Mouse (Mus musculus) heart, embryonic 16.5 days (tissue): ENCODE measurements around the gene Krtap2-4. TPM values are rescaled to one million over a fixed set of nuclear protein-coding genes. Genes with fewer than 3 reads are reported as not detected.
"Not testable (repeated sequence)": the region's sequence is repeated elsewhere in the genome, so short reads cannot be mapped to it uniquely, and the experiment has no call there.

ENCODE experiments used
- ATAC-seq: fragments of 200-750 bp; cut with Nextera tagmentation; replicated peaks from 2 replicates; pipeline ENCODE4 v1.8.0; 2017; ENCODE audit warnings: moderate number of reproducible peaks; ENCODE audit not compliant: insufficient read depth, low FRiP score; ENCODE audit errors: extremely low read depth
- H3K27ac ChIP-seq: fragments of 300-500 bp; sonication (generic); 2 replicates; pipeline ENCODE4 v1.5.1; 2014; ENCODE audit warnings: mild to moderate bottlenecking, low read length, control low read depth, moderate library complexity
- H3K27me3 ChIP-seq: fragments of 300-500 bp; sonication (generic); 2 replicates; pipeline ENCODE4 v1.6.1; 2014; ENCODE audit warnings: low read length, mixed read lengths; ENCODE audit not compliant: control insufficient read depth, insufficient read depth
- H3K36me3 ChIP-seq: fragments of 300-500 bp; sonication (generic); 2 replicates; pipeline ENCODE4 v1.6.1; 2014; ENCODE audit not compliant: control insufficient read depth, insufficient read depth
- H3K4me1 ChIP-seq: fragments of 300-500 bp; sonication (generic); 2 replicates; pipeline ENCODE4 v1.6.1; 2014; ENCODE audit warnings: low read length, mixed read lengths; ENCODE audit not compliant: control insufficient read depth, insufficient read depth
- H3K4me2 ChIP-seq: fragments of 300-500 bp; sonication (generic); 2 replicates; pipeline ENCODE4 v1.6.1; 2014; ENCODE audit warnings: low read depth, mild to moderate bottlenecking, control low read depth, low read length
- H3K4me3 ChIP-seq: fragments of 300-500 bp; sonication (generic); 2 replicates; pipeline ENCODE4 v1.5.1; 2014; ENCODE audit warnings: mild to moderate bottlenecking, control low read depth, low read length
- H3K9ac ChIP-seq: fragments of 300-500 bp; sonication (generic); 2 replicates; pipeline ENCODE4 v1.6.1; 2014; ENCODE audit warnings: low read length, control low read depth
- H3K9me3 ChIP-seq: fragments of 300-500 bp; sonication (generic); replicated peaks from 2 replicates; pipeline ENCODE4 v1.6.1; 2016; ENCODE audit warnings: low read length; ENCODE audit not compliant: control insufficient read depth
- WGBS: fragments of 180-500 bp; shearing (Covaris S2); extraction: QIAGEN DNeasy Blood & Tissue Kit; methylation state at CpG from one replicate; pipeline ENCODE4 v1.1.7; 2014; 5-methylcytosine and 5-hydroxymethylcytosine counted together
- polyA plus RNA-seq: library from polyadenylated mRNA; unstranded; fragments of >200 nt; fragmentation: Nextera tagmentation; extraction: Ambion mirVana; gene quantifications from 2 replicates; pipeline ENCODE4 v1.2.1, GENCODE M21; 2015

Gene Krtap2-4
- not detected in 2 replicates for polyA plus RNA-seq

DNA sequence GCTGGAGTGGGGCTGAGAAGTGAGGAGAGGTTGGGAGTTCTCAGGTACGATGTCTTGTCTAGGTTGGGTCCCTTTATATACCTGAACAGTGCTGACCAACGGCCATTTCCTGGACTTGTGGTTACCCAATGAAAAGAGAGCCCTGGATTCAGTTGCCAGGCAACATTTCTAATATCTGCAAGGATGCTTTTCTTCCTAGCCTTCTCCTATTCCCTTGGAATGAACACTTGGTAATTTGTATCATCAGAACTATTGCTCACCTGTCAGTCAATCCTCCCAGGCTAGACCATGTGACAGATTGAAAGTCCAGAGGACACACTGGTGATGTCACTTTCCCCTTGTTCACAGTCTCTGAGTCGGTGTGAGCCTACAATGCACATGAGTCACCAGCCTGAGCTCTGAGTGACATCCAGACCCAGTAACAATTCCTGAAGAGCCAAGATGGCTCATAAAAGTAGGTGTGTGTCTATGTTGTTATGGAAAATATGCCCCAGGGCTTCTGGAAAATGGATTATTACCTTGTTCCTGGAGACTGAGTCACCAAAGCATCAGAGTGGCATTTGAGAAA lies at the start of gene Krtap2-4:
TSS of gene Krtap2-4 (minus strand) at position 51 of the 568 bp plus-strand sequence.
- Histone ChIP-seq H3K9ac (no peak within 1 kb of the TSS), H3K4me3 (no peak within 1 kb of the TSS), H3K36me3 (no peaks in the 10 kb centered on the region), H3K9me3 (no peaks in the 10 kb centered on the region), H3K27me3 (no peaks in the 10 kb centered on the region), H3K27ac (no peak within 1 kb of the TSS), H3K4me1 (no peaks in the 10 kb centered on the region), H3K4me2 (no peak within 1 kb of the TSS)
- no peak for ATAC-seq
- 61% methylated on average over 3 of the region's 3 CpGs for WGBS

DNA sequence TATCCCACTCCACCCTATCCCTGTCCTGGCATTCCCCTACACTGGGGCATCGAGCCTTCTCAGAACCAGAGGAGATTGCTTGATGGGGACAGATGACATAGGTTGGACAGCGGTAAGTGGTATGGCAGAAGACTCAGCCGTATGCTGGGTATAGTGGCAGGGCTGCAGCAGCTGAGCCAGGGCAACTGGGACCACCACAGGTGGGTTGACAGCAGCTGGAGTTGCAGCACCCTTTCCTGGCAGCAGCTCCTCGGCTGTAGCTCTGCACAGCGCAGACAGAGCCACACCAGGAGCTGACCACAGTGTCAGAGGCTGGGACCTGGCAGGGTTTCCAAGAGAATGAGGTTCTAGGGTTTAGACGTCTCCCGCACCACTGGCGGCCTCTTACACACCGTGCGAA lies 48.2 kb upstream of the Krtap2-4 start:
- Histone ChIP-seq H3K27ac (no peak overlapping the region), H3K36me3 (no peaks in the 10 kb centered on the region), H3K9me3 (no peaks in the 10 kb centered on the region; the same call in 1 of the 2 replicates), H3K4me1 (no peaks in the 10 kb centered on the region), H3K9ac (no peak overlapping the region), H3K27me3 (no peaks in the 10 kb centered on the region), H3K4me3 (no peak overlapping the region), H3K4me2 (no peak overlapping the region)
- WGBS = 78% methylated on average over 10 of the region's 10 CpGs
- ATAC-seq = no peak

DNA sequence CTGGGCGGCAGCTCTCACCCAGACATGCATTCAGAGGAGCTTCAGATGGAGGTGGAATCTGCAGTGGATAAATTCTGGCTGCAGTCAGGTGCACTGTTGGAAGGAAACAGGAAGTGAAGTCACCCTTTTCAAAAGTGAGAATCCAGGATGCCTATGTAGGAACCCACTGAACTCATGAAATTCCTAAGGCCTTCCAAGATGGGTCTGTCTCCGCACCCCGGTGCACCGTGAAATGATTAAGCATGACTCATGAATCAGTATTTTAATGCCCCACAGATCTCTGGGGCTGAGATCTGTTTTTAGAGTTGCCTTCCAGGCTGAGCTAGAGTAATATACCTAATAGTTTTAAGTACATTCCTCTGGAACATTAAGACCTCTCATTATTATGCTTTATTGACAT lies 44.6 kb upstream of the Krtap2-4 start:
- no peaks in the 10 kb centered on the region for H3K27me3 ChIP-seq
- no peak overlapping the region for H3K4me2 ChIP-seq
- H3K27ac ChIP-seq = no peak overlapping the region
- no peak overlapping the region for H3K9ac ChIP-seq
- no peaks in the 10 kb centered on the region for H3K36me3 ChIP-seq
- WGBS = 67% methylated on average over 4 of the region's 4 CpGs
- no peak overlapping the region for H3K4me3 ChIP-seq
- H3K9me3 ChIP-seq = no peaks in the 10 kb centered on the region; the same call in 1 of the 2 replicates
- no peaks in the 10 kb centered on the region for H3K4me1 ChIP-seq
- no peak for ATAC-seq

DNA sequence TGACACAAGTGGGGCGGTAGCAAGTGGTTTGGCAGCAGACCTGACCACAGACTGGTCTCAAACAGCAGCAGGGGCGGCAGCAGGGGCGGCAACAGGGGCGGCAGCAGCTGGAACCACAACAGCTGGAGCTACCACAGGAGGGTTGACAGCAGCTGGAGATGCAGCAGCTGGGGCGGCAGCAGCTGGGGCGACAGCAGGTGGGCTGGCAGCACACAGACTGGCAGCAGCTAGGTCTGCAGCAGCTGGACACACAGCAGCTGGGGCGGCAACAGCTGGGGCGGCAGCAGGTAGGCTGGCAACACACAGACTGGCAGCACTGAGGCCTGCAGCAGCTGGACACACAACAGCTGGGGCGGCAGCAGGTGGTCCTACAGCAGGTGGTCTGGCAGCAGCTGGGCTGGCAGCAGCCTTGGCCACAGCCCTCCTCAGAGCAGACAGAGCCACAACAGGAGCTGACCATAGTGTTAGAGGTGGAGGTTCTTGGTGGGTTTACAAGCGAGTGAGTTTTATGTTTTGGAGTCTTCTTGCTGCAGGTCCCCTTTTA lies 43.9 kb upstream of the Krtap2-4 start, which contains the start of gene Gm11563:
TSS of gene Gm11563 (minus strand) at position 494 of the 544 bp plus-strand sequence.
- not testable (repeated sequence) for H3K9ac ChIP-seq, H3K27me3 ChIP-seq, H3K36me3 ChIP-seq, H3K27ac ChIP-seq, ATAC-seq, H3K9me3 ChIP-seq, H3K4me1 ChIP-seq, H3K4me2 ChIP-seq, H3K4me3 ChIP-seq
- 48% methylated on average over 10 of the region's 10 CpGs for WGBS

DNA sequence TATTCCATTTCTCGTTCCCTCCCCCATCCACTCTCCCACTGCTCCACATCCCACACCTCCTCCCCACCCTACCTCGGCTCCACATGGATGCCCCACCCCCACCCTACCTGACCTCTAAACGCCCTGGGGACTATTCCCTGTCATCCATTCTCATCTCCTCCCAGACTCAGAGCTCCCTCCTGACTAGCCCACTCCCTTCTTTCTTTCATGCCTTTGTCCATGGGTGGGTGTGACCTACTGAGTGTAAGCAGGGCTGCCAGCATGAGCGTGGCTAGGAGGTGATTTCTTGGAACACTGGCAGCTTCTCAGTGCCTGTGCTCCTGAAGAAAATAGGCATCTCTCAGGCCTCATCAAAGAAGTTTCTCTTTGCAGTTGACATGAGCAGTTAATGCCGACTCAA lies 42.4 kb upstream of the Krtap2-4 start:
- 52% methylated on average over 5 of the region's 5 CpGs for WGBS
- Histone ChIP-seq H3K27ac (no peak overlapping the region), H3K4me1 (no peaks in the 10 kb centered on the region), H3K36me3 (no peaks in the 10 kb centered on the region), H3K27me3 (no peaks in the 10 kb centered on the region), H3K9me3 (no peaks in the 10 kb centered on the region; the same call in 1 of the 2 replicates), H3K4me2 (no peak overlapping the region), H3K4me3 (no peak overlapping the region), H3K9ac (no peak overlapping the region)
- no peak for ATAC-seq

DNA sequence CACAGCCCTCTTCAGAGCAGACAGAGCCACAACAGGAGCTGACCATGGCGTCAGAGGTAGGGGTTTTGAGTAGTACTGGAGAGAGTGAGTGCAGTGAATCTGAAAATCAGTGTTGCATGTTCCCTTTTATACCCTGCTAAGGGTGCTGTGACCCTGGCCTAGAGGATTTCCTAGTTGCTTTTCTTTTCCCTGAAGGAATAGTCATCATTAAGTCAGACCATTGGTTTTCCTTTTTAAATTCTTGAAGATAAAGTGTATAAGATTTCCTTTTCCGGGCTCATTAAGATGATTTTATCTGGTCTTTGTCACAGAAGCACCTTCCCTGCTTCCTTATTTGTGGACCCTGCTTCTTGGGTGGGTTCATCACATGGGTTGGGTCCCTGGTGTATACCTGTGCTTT lies 35.5 kb upstream of the Krtap2-4 start, which contains the start of gene Gm11555:
TSS of gene Gm11555 (minus strand) at position 101 of the 400 bp plus-strand sequence.
- Histone ChIP-seq H3K9me3 (no peaks in the 10 kb centered on the region; the same call in 1 of the 2 replicates), H3K36me3 (no peaks in the 10 kb centered on the region), H3K9ac (no peak within 1 kb of the TSS), H3K4me2 (no peak within 1 kb of the TSS), H3K4me3 (no peak within 1 kb of the TSS), H3K27ac (no peak within 1 kb of the TSS), H3K27me3 (no peaks in the 10 kb centered on the region), H3K4me1 (no peaks in the 10 kb centered on the region)
- ATAC-seq = no peak
- WGBS = 60% methylated on average over 2 of the region's 2 CpGs

DNA sequence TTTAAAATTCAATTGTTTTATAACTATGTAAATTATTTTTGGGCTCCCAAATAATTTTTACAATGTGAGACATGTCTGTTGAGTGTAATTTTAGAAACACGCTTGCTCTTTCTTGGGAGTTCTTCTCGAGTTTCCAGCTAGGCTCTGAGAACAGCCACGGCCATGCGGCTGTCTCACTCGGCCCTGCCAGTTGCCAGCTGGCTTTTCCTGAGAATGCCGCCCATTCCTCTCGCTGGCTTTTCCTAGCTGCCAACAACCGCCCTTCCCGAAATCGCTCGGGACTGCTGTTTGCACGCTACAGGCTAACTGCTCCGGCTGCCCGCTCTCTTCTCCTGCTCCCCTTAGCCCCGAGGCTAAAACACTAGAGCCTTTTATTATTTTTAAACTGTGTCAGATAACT lies 31.8 kb upstream of the Krtap2-4 start:
- H3K4me3 ChIP-seq = no peak overlapping the region
- no peaks in the 10 kb centered on the region for H3K4me1 ChIP-seq
- H3K9me3 ChIP-seq = no peaks in the 10 kb centered on the region; the same call in 1 of the 2 replicates
- no peak overlapping the region for H3K27ac ChIP-seq
- 76% methylated on average over 15 of the region's 15 CpGs for WGBS
- ATAC-seq = no peak
- H3K9ac ChIP-seq = no peak overlapping the region
- no peak overlapping the region for H3K4me2 ChIP-seq
- H3K36me3 ChIP-seq = no peaks in the 10 kb centered on the region
- no peaks in the 10 kb centered on the region for H3K27me3 ChIP-seq

DNA sequence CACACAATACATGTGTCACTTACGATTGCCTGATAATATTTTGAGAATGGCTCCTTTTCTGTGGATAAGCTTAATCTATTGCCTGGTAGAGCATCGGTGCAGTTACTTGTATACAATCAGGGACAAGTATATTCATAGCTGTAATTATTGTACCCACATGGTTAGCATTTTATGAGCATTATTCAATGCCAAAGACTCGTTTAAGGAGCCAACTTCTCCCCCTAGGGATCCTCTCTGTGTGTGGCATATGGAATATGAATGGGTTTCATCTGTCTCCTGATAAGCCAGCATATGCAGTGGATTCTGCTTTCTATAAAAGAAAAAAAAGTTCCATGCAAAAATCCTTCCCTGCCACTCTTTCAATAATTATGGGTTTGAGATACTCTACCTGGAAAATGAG lies 29.7 kb upstream of the Krtap2-4 start:
- Histone ChIP-seq H3K36me3 (no peaks in the 10 kb centered on the region), H3K4me1 (no peaks in the 10 kb centered on the region), H3K9ac (no peak overlapping the region), H3K27me3 (no peaks in the 10 kb centered on the region), H3K9me3 (no peaks in the 10 kb centered on the region), H3K4me3 (no peak overlapping the region), H3K27ac (no peak overlapping the region), H3K4me2 (no peak overlapping the region)
- 73% methylated on average over 3 of the region's 3 CpGs for WGBS
- no peak for ATAC-seq

DNA sequence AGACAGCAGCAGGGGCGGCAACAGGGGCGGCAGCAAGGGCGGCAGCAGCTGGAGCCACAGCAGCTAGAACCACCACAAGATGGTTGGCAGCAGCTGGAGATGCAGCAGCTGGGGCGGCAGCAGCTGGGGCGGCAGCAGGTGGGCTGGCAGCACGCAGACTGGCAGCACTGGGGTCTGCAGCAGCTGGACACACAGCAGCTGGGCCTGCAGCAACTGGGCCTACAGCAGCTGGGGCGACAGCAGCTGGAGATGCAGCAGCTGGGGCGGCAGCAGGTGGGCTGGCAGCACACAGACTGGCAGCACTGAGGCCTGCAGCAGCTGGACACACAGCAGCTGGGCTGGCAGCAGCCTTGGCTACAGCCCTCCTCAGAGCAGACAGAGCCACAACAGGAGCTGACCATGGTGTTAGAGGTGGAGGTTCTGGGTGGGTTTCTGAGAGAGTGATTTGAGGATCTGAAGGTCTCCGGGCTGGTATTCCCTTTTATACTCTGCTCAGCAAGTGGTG lies 29.0 kb upstream of the Krtap2-4 start, which contains the start of gene Krtap4-7:
TSS of gene Krtap4-7 (minus strand) at position 455 of the 505 bp plus-strand sequence.
- H3K4me2 ChIP-seq, H3K36me3 ChIP-seq, H3K9me3 ChIP-seq, ATAC-seq, H3K4me3 ChIP-seq, H3K27ac ChIP-seq, H3K27me3 ChIP-seq, H3K9ac ChIP-seq, H3K4me1 ChIP-seq: not testable (repeated sequence)
- 81% methylated on average over 9 of the region's 9 CpGs for WGBS
